Mouse (Mus musculus) cerebellum, adult (tissue): ENCODE measurements around the gene Tmed6.
"Not testable (repeated sequence)": the region's sequence is repeated elsewhere in the genome, so short reads cannot be mapped to it uniquely, and the experiment has no call there.

ENCODE experiments used
- ATAC-seq: cut with Nextera tagmentation; 2 replicates; pipeline ENCODE4 v1.9.2; 2017; ENCODE audit warnings: mild to moderate bottlenecking, moderate library complexity, mixed read lengths; ENCODE audit not compliant: insufficient number of reproducible peaks, low FRiP score, low TSS enrichment

Gene Tmed6

DNA sequence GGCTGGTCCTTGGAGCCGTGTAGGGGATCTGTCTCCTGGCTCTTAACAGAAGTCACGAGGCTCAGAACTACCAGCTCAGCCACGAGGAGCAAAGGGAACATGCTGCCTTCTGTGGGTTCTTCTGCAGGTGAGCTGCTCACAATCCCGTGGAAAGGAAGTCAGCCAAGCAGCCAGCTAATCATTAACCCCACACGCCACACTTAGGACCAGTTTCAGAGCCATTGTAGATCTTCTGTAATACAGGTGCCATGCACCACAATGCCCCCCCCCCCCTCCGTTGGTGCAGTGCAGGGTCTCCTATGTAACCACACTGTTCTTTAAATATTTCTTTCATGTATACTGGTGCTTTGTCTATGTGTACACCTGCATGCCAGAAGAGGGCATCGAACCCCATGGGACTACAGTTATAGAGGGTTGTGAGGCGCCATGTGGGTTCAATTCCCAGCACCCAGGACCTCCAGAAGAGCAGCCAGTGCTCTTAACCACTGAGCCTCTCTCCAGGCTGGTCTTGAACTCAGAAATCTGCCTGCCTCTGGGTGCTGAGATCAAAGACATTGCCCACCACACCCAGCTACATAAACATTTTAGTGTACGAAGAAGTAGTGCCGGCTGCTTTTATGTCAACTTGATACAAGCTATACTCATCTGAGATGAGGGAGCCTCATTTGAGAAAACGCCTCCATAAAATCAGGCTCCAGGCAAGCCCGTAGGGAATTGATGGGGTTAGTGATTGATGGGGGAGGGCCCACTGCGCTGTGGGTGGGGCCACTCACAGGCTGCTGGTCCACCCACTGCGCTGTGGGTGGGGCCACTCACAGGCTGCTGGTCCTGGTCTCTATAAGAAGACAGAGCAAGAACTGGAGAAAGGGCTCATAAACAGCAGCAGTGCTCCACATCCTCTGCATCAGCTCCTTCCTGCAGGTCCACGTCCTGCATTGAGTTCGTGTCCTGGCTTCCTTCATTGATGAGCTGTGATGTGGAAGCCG, at the start of gene Tmed6:
Gene Tmed6 (minus strand): TSS at position 134 of the 986 bp plus-strand sequence.
- no peak for ATAC-seq

DNA sequence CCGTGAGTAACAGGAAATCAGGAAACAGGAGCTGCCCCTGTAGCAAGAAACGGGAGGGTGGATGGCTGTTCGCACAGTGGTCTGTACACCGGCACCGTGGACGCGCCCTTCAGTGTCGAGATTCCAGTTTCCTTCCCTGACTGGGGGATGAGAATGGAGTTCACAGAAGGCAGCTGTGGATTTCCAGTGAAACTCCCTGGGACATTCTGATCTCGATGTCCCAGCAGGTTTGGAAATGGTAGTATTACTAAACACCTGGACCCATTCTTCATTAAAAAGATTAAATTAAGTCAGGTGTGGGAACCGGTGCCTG, 49.5 kb upstream of the Tmed6 start:
- no peak for ATAC-seq

DNA sequence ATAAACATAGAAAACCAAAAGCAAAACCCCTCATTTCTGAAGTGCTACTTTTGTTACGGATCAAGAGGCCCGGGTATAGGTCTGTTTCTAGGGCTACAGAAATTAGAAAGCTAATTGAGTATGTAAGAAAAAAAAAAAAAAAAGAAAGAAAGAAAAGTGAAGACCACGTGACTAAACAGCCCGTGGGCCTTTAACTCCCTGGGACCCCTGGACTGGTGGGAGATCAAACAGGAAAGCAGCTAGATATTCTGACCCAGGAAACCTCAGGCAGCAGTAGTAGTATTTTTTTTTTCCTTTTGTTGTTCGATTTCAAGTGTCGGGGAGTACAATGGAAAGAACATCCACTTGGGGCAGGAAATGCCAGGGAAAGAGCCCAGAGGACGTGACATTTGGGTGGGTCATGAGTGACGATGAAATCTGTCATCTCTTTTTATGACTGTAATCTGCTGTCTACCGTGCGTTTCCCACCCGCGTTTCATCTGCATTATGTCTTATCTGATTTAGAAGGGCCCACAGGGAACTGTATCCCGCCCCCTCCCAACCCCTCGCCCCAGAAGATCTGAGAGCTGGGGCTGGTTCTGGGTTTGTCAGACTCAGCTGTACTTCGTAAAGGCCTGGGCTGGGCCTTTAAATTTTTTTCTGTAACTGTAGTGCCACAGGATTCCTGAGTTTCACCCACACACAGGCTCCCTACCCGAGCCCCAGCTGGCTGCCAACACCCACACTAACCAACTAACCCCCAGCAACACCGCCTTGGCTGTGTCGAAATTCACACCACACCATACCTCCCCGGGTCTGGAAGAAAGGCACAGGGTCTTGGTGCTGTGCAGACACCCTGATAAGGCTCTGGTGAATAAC, 48.9 kb upstream of the Tmed6 start:
- no peak for ATAC-seq

DNA sequence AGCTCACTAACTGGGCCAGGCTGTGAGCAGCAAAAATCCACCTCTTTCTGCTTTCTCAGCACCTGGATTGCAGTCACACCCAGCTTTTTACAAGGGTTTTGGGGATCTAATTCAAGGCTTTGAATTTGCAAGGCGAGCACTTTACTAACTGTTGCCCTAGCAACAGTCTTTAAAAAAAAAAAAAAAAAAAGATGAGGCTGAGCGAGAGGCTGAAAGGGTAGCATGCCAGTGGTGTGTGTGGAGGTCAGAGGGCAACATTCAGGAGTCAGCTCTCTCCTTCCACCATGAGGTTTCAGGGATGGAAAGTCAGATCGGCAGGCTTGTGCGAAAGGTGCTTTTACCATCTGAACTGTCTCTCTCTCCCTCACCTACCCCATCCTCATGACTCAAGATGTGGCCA, 47.8 kb upstream of the Tmed6 start:
- ATAC-seq: no peak

DNA sequence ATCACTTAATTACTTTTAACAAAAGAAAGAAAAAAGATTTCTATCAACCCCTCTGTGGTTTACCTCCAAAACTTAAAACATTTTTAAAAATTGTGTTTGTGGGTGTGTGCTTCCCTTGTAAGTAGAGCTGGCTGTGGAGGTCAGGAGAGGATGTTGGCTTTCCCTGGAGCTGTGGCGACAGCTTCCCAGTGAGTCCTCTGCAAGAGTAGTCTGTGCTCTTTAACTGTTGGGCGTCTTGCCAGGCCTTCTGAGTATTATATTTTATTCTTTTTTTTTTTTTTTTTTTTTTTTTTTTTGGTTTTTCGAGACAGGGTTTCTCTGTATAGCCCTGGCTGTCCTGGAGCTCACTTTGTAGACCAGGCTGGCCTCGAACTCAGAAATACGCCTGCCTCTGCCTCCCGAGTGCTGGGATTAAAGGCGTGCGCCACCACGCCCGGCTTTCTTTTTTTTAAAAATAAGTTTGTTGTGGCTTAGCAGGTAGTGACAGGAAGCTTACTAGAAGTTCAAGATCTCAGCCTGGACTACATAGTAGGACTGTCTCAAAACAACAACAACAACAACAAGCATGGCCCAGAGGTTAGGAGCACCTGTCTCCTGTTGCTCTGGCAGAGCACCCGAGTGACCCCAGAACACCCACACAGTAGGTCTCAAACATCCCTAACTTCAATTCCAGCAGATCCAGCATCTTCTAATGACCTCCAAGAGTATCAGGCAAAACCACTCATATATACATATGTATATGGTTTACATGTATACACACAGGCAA, 46.1 kb upstream of the Tmed6 start:
- ATAC-seq: no peak

DNA sequence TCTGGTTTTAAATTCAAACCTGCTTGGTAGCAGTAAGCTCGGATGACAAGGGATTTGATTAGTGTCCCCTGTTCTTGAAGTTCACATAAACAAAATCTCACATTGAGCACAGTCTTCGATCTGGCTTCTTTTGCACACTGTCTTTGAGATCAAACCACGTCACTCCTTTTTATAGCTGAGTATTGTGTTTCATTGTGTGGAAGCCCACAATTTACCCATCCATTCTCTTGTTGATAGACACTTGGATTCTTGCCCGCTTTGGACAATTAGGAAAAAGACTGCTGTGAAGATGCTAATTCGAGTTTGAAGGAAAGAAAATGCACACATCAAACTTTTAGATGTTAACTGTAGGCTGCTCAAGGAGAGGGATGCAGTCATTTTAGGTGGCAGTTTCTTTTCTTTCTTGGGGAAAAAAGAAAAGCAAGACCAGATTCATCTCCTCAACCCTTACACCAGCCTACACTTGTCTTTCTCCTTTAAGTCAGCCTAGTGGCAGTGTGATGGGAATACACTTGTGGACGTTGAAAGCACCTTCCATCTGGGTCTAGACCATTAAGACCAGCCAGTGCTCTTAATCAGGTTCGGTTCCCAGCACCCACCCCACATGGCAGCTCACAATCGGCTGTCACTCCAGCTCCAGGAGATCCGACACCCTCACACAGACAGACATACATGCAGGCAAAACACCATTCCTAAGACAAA, 45.3 kb upstream of the Tmed6 start:
- ATAC-seq: no peak

DNA sequence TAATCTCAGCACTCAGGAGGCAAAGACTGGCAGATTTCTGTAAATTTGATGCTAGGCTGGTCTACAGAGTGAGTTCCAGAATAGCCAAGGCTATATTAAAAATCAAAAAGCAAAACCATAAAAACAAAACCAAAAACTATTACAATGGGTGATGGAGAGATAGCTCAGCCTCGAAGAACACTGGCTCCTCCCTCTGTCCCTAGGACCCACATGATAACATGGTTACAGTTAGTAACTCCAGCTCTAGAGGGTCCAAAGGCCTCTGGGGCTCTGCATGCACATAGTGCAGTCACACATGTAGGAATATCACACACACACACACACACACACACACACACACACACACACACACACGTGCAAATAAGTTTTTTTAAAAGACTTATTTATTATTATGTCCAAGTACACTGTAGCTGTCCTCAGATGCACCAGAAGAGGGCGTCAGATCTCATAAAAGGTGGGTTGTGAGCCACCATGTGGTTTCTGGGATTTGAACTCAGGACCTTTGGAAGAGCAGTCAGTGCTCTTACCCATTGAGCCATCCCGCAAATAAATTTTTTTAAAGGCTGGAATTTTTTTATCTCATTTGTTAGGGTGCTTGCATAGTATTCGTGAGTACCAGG, 44.5 kb upstream of the Tmed6 start:
- ATAC-seq: no peak

DNA sequence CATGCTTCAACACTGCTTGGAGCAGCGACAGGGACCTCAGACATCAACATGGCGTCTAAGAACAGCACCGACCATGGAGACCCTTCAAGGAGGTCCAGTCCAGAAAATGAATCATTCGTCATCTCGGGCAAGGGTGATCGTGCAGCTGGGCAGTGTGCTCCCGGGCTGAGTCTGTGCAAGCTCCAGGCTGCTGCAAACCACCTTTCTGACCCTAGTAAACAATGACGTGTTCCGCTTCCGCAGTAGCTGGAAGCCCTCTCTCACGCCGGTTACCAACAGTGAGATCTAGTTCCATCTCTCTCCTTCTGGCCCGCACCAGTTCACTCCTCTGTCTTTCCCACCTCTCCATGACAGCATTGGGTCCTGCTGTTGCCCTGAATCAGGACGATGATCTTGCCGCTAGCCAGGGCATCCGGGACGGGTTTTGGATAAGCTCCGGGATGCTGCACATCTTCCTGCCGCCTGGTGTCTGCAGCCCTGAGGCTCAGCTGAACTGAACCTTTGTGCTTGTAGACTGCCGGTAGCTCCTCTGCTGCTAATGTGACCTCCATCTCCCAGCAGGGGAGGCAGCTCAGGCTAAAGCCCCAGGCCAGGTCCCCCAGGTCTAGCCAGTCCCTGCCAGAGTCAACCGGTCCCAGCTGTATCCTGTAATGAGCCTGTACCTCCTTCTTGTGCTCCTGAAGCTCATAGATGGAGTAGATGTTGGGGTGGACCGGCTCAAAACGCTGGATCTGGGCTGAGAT, 43.7 kb upstream of the Tmed6 start:
- ATAC-seq: no peak

DNA sequence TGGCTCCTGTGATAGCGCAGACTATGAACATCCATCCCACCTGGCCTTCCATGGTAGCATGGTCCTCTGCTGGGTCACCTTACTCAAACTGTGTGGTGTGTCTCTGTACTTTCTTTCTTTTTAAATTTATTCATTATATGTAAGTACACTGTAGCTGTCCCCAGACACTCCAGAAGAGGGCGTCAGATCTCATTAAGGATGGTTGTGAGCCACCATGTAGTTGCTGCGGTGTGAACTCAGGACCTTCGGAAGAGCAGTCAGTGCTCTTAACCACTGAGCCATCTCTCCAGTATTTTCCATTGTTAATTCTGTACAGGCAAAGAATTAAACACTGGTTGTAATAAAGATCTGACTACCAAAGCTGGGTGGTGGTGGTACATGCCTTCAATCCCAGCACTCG, 42.6 kb upstream of the Tmed6 start:
- ATAC-seq: not testable (repeated sequence)

DNA sequence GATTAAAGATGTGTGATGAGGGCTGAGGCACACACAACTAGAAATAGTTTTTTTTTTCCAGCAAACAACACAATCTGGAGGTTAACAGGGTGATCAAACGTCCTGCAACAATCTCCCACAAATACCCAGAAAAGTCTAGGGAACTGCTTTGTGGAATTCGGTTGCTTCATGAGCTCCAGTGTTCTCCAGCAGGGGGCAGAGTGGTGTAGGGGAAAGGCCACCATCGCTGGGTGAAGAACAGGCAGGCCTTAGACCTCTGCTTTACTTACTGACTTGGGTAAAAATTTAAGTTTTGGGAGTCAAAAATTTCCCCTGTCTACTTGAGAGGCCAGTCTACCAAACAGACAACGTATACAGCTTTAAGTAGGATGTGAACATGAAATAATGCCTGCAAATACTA, 39.1 kb upstream of the Tmed6 start:
- ATAC-seq: no peak

GRCm38 (mm10) chr8:107100635-107101034, 35.2 kb upstream of the Tmed6 start:
- ATAC-seq: no peak

DNA sequence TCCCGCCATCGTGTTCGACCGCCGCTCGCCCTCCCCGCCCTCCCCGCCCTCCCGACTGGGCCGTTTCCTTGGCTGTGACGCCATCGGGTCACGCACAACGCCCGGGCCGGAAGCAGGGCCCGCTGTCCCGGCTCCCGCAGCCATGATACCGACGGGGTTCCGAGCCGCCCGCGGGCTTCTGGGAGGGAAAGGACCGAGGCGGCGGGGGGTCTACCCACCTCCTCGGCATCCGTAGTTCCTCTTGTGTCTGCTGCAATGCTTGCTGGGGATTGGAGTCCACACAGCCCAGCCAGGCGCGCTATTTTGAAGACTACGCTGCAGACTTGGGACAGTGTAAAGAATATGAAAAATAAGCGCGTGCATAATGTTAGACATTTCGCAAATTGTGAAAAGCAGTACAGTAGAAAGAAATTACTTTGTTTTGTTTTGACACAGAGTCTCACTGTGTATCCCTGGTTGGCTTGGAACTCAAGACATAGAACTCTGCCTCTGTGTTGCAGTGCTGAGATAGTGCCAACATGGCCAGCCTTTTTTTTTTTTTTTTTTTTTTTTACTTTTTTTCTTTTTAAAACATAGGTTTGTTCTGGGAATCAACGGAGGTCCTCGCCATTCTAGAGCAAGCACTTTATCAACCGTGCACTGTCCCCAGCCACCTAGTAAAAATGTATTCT, 31.1 kb upstream of the Tmed6 start, which contains the start of gene Terf2:
Gene Terf2 (minus strand): TSS at position 182 of the 671 bp plus-strand sequence.
- peak; percentile 94 for ATAC-seq

GRCm38 (mm10) chr8:107095717-107096365, 30.4 kb upstream of the Tmed6 start:
- peak; percentile 54 for ATAC-seq

DNA sequence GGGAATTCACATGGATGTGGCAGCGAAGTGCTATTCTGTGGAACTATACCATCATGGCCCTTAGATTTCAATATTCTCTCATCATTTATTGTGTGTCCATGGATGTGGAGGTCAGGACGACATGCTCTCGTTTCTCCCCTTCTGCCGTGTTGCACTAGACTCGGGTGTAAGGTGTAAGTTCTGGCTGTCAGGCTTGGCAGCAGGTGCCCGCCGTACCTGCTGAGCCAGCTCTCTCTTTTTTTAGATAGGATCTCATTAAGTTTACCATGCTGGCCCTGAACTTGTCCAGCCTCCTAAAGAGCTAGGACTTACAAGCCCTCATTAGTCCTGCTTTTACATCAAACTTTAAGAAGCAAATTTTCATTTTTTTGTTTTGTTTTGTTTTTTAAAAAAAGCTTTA, 25.1 kb upstream of the Tmed6 start:
- ATAC-seq: no peak

DNA sequence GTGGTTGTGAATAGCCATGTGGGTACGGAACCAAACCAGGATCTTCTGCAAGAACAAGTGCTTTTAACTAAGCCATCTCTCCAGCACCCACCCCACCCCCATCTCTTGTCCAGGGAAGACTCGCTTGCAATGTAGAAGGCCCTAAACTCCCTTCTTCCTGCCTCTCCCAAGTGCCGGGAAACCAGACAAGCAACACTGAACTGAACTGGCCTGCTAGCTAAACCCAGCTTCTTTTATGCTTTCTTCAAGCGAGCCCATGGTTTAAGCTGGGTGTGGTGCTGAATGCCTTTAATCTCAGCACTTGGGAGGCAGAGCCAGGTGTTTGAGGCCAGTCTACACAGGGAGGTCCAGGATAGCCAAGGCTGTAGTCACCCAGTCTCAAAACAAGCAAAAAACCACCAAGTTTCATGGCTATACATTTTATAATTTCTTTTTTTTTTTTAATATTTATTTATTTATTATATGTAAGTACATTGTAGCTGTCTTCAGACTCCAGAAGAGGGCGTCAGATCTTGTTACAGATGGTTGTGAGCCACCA, 23.2 kb upstream of the Tmed6 start:
- ATAC-seq: no peak

- no peak for ATAC-seq
These were observed 20.6 kb upstream of the Tmed6 start for GRCm38 (mm10) chr8:107086018-107086417.

GRCm38 (mm10) chr8:107085358-107085757, 19.9 kb upstream of the Tmed6 start:
- ATAC-seq: no peak
